ENCODE assay signal across 10 mouse cellular contexts in genomic region chr17:75372371-75372770, GRCm38 (mm10).
A peak's percentile ranks its signal among the peaks of the same experiment; 100 is the strongest.
DNase-seq lines count a peak whose midpoint lies in the region; ATAC-seq and TF ChIP-seq lines count a peak whose summit lies in the region.
"Had no signal": no experiment of that assay in that cellular context is flagged by ENCODE, and none has a peak within 500 bp of the region (broad histone marks: within the 10 kb centered on the region; RNA-seq: fewer than 3 reads in every experiment).

No protein-coding gene starts in this region.

- H3K4me2 ChIP-seq in intestine, embryonic 14.5 days (ENCODE audit: low read length): no peak overlapping the region
- no peak overlapping the region for H3K4me2 ChIP-seq in intestine, embryonic 15.5 days (replicated peaks)
- H3K4me2 ChIP-seq: liver, embryonic 15.5 days had no signal

- peak; percentile 78 for DNase-seq in intestine, embryonic 14.5 days (ENCODE audit: low spot score)
- DNase-seq in adrenal gland, postnatal 14 days: peak; percentile 70
- peak; percentile 14 for DNase-seq in liver, adult 2 months (ENCODE audit: extremely low read depth, low read depth, low spot score)

- ATAC-seq in intestine, embryonic 14.5 days (replicated peaks; ENCODE audit: low FRiP score, low TSS enrichment, low read depth): no peak
- ATAC-seq in intestine, embryonic 15.5 days: no peak
- peak; percentile 72 for ATAC-seq in granulocyte monocyte progenitor cell, adult 5-6 weeks (replicated peaks; ENCODE audit: poor library complexity, severe bottlenecking)
- no peak; the same call in 1 of the 2 replicates for ATAC-seq in erythroblast, adult 5-6 weeks (replicated peaks; ENCODE audit: low FRiP score, poor library complexity, severe bottlenecking)

- peak; percentile 79 for TF ChIP-seq CTCF in E14TG2a.4 (conservative IDR thresholded peaks at IDR 0.05; ENCODE audit: low read length)
- peak; percentile 73 for TF ChIP-seq CTCF in liver, adult 2 months (IDR thresholded peaks at IDR 0.05; ENCODE audit: low read depth, low read length)
- peak; percentile 68; the same call in 1 of the 2 replicates for TF ChIP-seq CTCF in small intestine, adult 2 months (IDR thresholded peaks at IDR 0.05; ENCODE audit: extremely low read depth, insufficient read length, insufficient replicate concordance, low read depth, low read length)

- no peaks in the 10 kb centered on the region for H3K27me3 ChIP-seq in intestine, embryonic 14.5 days (replicated peaks; ENCODE audit: control insufficient read depth, insufficient read depth, low read length)
- H3K27me3 ChIP-seq in intestine, embryonic 15.5 days (replicated peaks): no peaks in the 10 kb centered on the region
- H3K27me3 ChIP-seq in E14TG2a.4 (ENCODE audit: insufficient read depth, low read length): no peaks in the 10 kb centered on the region
- H3K27me3 ChIP-seq in liver, adult 2 months (ENCODE audit: control insufficient read depth, insufficient read depth, low read length): no peaks in the 10 kb centered on the region
- H3K27me3 ChIP-seq in small intestine, adult 2 months (ENCODE audit: control insufficient read depth, insufficient read depth, low read length): no peaks in the 10 kb centered on the region
- H3K27me3 ChIP-seq: liver, embryonic 15.5 days had no signal

- no peak overlapping the region for H3K27ac ChIP-seq in intestine, embryonic 14.5 days (ENCODE audit: low read depth)
- H3K27ac ChIP-seq in intestine, embryonic 15.5 days: no peak overlapping the region
- no peak overlapping the region for H3K27ac ChIP-seq in liver, adult 2 months (replicated peaks; ENCODE audit: insufficient read depth, low read depth, low read length)
- no peak overlapping the region for H3K27ac ChIP-seq in small intestine, adult 2 months (ENCODE audit: insufficient read depth, low read depth, low read length)
- H3K27ac ChIP-seq: liver, embryonic 15.5 days had no signal

- H3K9ac ChIP-seq in intestine, embryonic 14.5 days (ENCODE audit: low read length): no peak overlapping the region
- no peak overlapping the region for H3K9ac ChIP-seq in intestine, embryonic 15.5 days
- no peak overlapping the region for H3K9ac ChIP-seq in liver, adult 2 months (ENCODE audit: low read depth, low read length)
- H3K9ac ChIP-seq: liver, embryonic 15.5 days had no signal

- H3K4me3 ChIP-seq in intestine, embryonic 14.5 days (ENCODE audit: low read depth, low read length): no peak overlapping the region
- no peak overlapping the region for H3K4me3 ChIP-seq in intestine, embryonic 15.5 days (replicated peaks)
- no peak overlapping the region for H3K4me3 ChIP-seq in E14TG2a.4 (replicated peaks; ENCODE audit: low read length)
- H3K4me3 ChIP-seq in liver, adult 2 months (ENCODE audit: insufficient read depth, low read depth, low read length): no peak overlapping the region
- no peak overlapping the region for H3K4me3 ChIP-seq in small intestine, adult 2 months (ENCODE audit: low read depth, low read length)
- H3K4me3 ChIP-seq: erythroblast, embryonic 14.5 days; liver, embryonic 15.5 days had no signal

- H3K9me3 ChIP-seq in intestine, embryonic 14.5 days (ENCODE audit: control insufficient read depth, low read length): no peaks in the 10 kb centered on the region
- no peaks in the 10 kb centered on the region for H3K9me3 ChIP-seq in intestine, embryonic 15.5 days
- no peaks in the 10 kb centered on the region for H3K9me3 ChIP-seq in E14TG2a.4 (ENCODE audit: low read length)
- H3K9me3 ChIP-seq: liver, embryonic 15.5 days had no signal

- peaks cover 5% of the 10 kb centered on the region for H3K36me3 ChIP-seq in intestine, embryonic 14.5 days (ENCODE audit: control insufficient read depth, insufficient read depth, low read length)
- no peaks in the 10 kb centered on the region for H3K36me3 ChIP-seq in intestine, embryonic 15.5 days
- H3K36me3 ChIP-seq in E14TG2a.4 (ENCODE audit: insufficient read depth, low read length): no peaks in the 10 kb centered on the region
- H3K36me3 ChIP-seq in liver, adult 2 months (ENCODE audit: control insufficient read depth, insufficient read depth, low read length): no peaks in the 10 kb centered on the region
- no peaks in the 10 kb centered on the region for H3K36me3 ChIP-seq in small intestine, adult 2 months (ENCODE audit: control insufficient read depth, insufficient read depth, low read length)
- H3K36me3 ChIP-seq: liver, embryonic 15.5 days had no signal

- no peaks in the 10 kb centered on the region for H3K4me1 ChIP-seq in intestine, embryonic 14.5 days (replicated peaks; ENCODE audit: control insufficient read depth, insufficient read depth, low read length)
- H3K4me1 ChIP-seq in intestine, embryonic 15.5 days (replicated peaks): no peaks in the 10 kb centered on the region
- H3K4me1 ChIP-seq in E14TG2a.4 (replicated peaks; ENCODE audit: low read depth, low read length): peaks cover 7% of the 10 kb centered on the region; the same call in 1 of the 2 replicates
- no peaks in the 10 kb centered on the region for H3K4me1 ChIP-seq in liver, adult 2 months (ENCODE audit: control insufficient read depth, insufficient read depth, low read length)
- H3K4me1 ChIP-seq in small intestine, adult 2 months (ENCODE audit: control insufficient read depth, insufficient read depth, insufficient read length, low read length): 0 out of 2 replicates have a peak, but pooled peaks cover 2% of the 10 kb centered on the region
- H3K4me1 ChIP-seq: liver, embryonic 15.5 days had no signal

- TF ChIP-seq POLR2A in liver, adult 2 months (IDR thresholded peaks at IDR 0.05; ENCODE audit: extremely low read depth, insufficient read depth, low read length): no peak
- TF ChIP-seq POLR2A in small intestine, adult 2 months (IDR thresholded peaks at IDR 0.05; ENCODE audit: low read depth, low read length): no peak

- WGBS in intestine, embryonic 14.5 days: 57% methylated on average over 3 of the region's 3 CpGs
- whole genome bisulfite sequencing in intestine, embryonic 15.5 days: 62% methylated on average over 3 of the region's 3 CpGs
- 52% methylated on average over 3 of the region's 3 CpGs for WGBS in liver, adult 2 months
- 38% methylated on average over 3 of the region's 3 CpGs for WGBS in small intestine, adult 2 months

- no peaks in the 10 kb centered on the region for H3K79me2 ChIP-seq in liver, adult 2 months (ENCODE audit: control insufficient read depth, insufficient read depth, low read length)

Comparison
In these comparisons a context has a peak if more than half of its experiments do, and no peak if none do; other contexts are left out.
1. DNase-seq: peak in every context shown above with its lines; median percentile 78 in intestine, embryonic 14.5 days; 70 in adrenal gland, postnatal 14 days; 14 in liver, adult 2 months.